Mouse (Mus musculus) gastrocnemius, postnatal 25 days (tissue): ENCODE results near the gene Glod4. TPM values are rescaled to one million over a fixed set of nuclear protein-coding genes. Genes with fewer than 3 reads are reported as not detected.

Experiments
- DNase-seq: peaks from one replicate; pipeline ENCODE4 v3.0.0; 2022
- total RNA-seq, 2 experiments: library from RNA; stranded (reverse); gene quantifications; 1 replicate in 1 of 2; 2 replicates in 1 of 2; pipeline ENCODE4 v1.2.3; 2021

Gene Glod4
- total RNA-seq, 2 experiments from 2014 or later: 19.7 to 20.4 TPM

- DNase-seq: no peak
Observed at GRCm38 (mm10) chr11:76146187-76147010, 97.1 kb downstream of the Glod4 start.

GRCm38 (mm10) chr11:76145169-76145568 lies 98.4 kb downstream of the Glod4 start:
- no peak for DNase-seq

- no peak for DNase-seq
Observed at GRCm38 (mm10) chr11:76144386-76144785, 99.1 kb downstream of the Glod4 start.

- no peak for DNase-seq
Observed at GRCm38 (mm10) chr11:76137996-76138395, 105.5 kb downstream of the Glod4 start.

- no peak for DNase-seq
Observed at GRCm38 (mm10) chr11:76135641-76136437, 107.7 kb downstream of the Glod4 start.

GRCm38 (mm10) chr11:76130859-76131258 lies 112.7 kb downstream of the Glod4 start:
- DNase-seq: peak; percentile 34

GRCm38 (mm10) chr11:76125386-76125785 lies 118.1 kb downstream of the Glod4 start:
- DNase-seq: no peak

GRCm38 (mm10) chr11:76123517-76123916 lies 120.0 kb downstream of the Glod4 start:
- no peak for DNase-seq

- DNase-seq: no peak
Observed at GRCm38 (mm10) chr11:76122571-76122970, 121.0 kb downstream of the Glod4 start.

GRCm38 (mm10) chr11:76121086-76121485 lies 122.4 kb downstream of the Glod4 start:
- no peak for DNase-seq

GRCm38 (mm10) chr11:76120407-76120901 lies 123.1 kb downstream of the Glod4 start:
- peak; percentile 23 for DNase-seq

GRCm38 (mm10) chr11:76110416-76110815 lies 133.1 kb downstream of the Glod4 start:
- no peak for DNase-seq

GRCm38 (mm10) chr11:76106551-76107496 lies 136.7 kb downstream of the Glod4 start:
- DNase-seq: no peak

- no peak for DNase-seq
Observed at GRCm38 (mm10) chr11:76101154-76101553, 142.4 kb downstream of the Glod4 start.

- DNase-seq: peak; percentile 25
Observed at GRCm38 (mm10) chr11:76099193-76099975, 144.1 kb downstream of the Glod4 start.

GRCm38 (mm10) chr11:76093610-76094009 lies 149.9 kb downstream of the Glod4 start:
- DNase-seq: no peak

GRCm38 (mm10) chr11:76089776-76090175 lies 153.7 kb downstream of the Glod4 start:
- no peak for DNase-seq

GRCm38 (mm10) chr11:76088506-76088905 lies 155.0 kb downstream of the Glod4 start:
- no peak for DNase-seq

GRCm38 (mm10) chr11:76085898-76086591 lies 157.5 kb downstream of the Glod4 start:
- no peak for DNase-seq

- no peak for DNase-seq
Observed at GRCm38 (mm10) chr11:76084943-76085342, 158.6 kb downstream of the Glod4 start.
